Mouse (Mus musculus) MEL (cell line): ENCODE measurements around the gene Fyb. TPM values are rescaled to one million over a fixed set of nuclear protein-coding genes. Genes with fewer than 3 reads are reported as not detected.
"Not testable (repeated sequence)": the region's sequence is repeated elsewhere in the genome, so short reads cannot be mapped to it uniquely, and the experiment has no call there.

Experiments used
- DNase-seq: peaks from one replicate; pipeline ENCODE4 v3.0.0; 2011; ENCODE audit warnings: low read depth, low spot score
- H3K27ac ChIP-seq: 2 replicates; pipeline ENCODE4 v1.5.1; 2012; ENCODE audit warnings: low read depth, mild to moderate bottlenecking, control low read depth, low read length, moderate library complexity; ENCODE audit not compliant: control insufficient read depth
- H3K27me3 ChIP-seq, 2 experiments: fragments of 150-350 bp in 1 of 2; sonication (generic) in 1 of 2; 2 replicates each; pipeline ENCODE4 v1.6.1; 2012; ENCODE audit warnings: low read length in 2 of 2, mild to moderate bottlenecking in 2 of 2, improper control_type of control experiment in 1 of 2, moderate library complexity in 1 of 2; ENCODE audit not compliant: insufficient read depth in 2 of 2, control insufficient read depth in 1 of 2
- H3K36me3 ChIP-seq, 2 experiments: 2 replicates each; pipeline ENCODE4 v1.6.1; 2012 to 2014; ENCODE audit warnings: low read length in 2 of 2, improper control_type of control experiment in 1 of 2, inconsistent platforms in 1 of 2, mild to moderate bottlenecking in 1 of 2; ENCODE audit not compliant: insufficient read depth in 2 of 2, control insufficient read depth in 1 of 2
- H3K4me1 ChIP-seq, 2 experiments: fragments of 150-350 bp in 1 of 2; sonication (generic) in 1 of 2; 2 replicates each; pipeline ENCODE4 v1.6.1; 2012; ENCODE audit warnings: low read length in 2 of 2, improper control_type of control experiment in 1 of 2, mild to moderate bottlenecking in 1 of 2; ENCODE audit not compliant: insufficient read depth in 2 of 2, control insufficient read depth in 1 of 2
- H3K4me3 ChIP-seq, 2 experiments: fragments of 150-350 bp in 1 of 2; sonication (generic) in 1 of 2; 2 replicates each; pipeline ENCODE4 v1.5.1; 2012; ENCODE audit warnings: low read depth in 2 of 2, low read length in 2 of 2, mild to moderate bottlenecking in 2 of 2, moderate library complexity in 2 of 2, control low read depth in 1 of 2, improper control_type of control experiment in 1 of 2; ENCODE audit not compliant: control insufficient read depth in 1 of 2, insufficient read depth in 1 of 2
- H3K79me2 ChIP-seq: 2 replicates; pipeline ENCODE4 v1.6.1; 2012; ENCODE audit warnings: mild to moderate bottlenecking, low read length, moderate library complexity; ENCODE audit not compliant: control insufficient read depth, poor library complexity, insufficient read depth
- H3K9ac ChIP-seq: 2 replicates; pipeline ENCODE4 v1.6.1; 2012; ENCODE audit warnings: low read depth, mild to moderate bottlenecking, control low read depth, low read length, moderate library complexity; ENCODE audit not compliant: control insufficient read depth, poor library complexity, severe bottlenecking
- H3K9me3 ChIP-seq: fragments of 150-350 bp; sonication (generic); replicated peaks from 2 replicates; pipeline ENCODE4 v1.6.1; 2012; ENCODE audit warnings: mild to moderate bottlenecking, low read length, improper control_type of control experiment, moderate library complexity; ENCODE audit not compliant: insufficient read depth
- BHLHE40 ChIP-seq: IDR thresholded peaks from 2 replicates; pipeline ENCODE4 v1.6.1; 2012; ENCODE audit warnings: low read depth, mild to moderate bottlenecking, inconsistent platforms, low read length, improper control_type of control experiment, borderline replicate concordance
- EP300 ChIP-seq, 2 experiments: IDR thresholded peaks; 2 replicates each; pipeline ENCODE4 v1.6.1; 2011; ENCODE audit warnings: improper control_type of control experiment in 2 of 2, low read length in 2 of 2, low read depth in 1 of 2, mild to moderate bottlenecking in 1 of 2
- ETS1 ChIP-seq: IDR thresholded peaks from 2 replicates; pipeline ENCODE4 v1.6.1; 2012; ENCODE audit warnings: low read depth, mild to moderate bottlenecking, inconsistent platforms, low read length, improper control_type of control experiment, moderate library complexity
- GATA1 ChIP-seq: IDR thresholded peaks from 2 replicates; pipeline ENCODE4 v1.6.1; 2011; ENCODE audit warnings: low read depth, low read length, improper control_type of control experiment
- MAX ChIP-seq: IDR thresholded peaks from 2 replicates; pipeline ENCODE4 v1.6.1; 2011; ENCODE audit warnings: low read length, improper control_type of control experiment
- MAZ ChIP-seq: IDR thresholded peaks from 2 replicates; pipeline ENCODE4 v1.6.1; 2012; ENCODE audit warnings: low read depth, mild to moderate bottlenecking, inconsistent platforms, low read length, improper control_type of control experiment
- MXI1 ChIP-seq: IDR thresholded peaks from 2 replicates; pipeline ENCODE4 v1.6.1; 2011; ENCODE audit warnings: mild to moderate bottlenecking, low read depth, low read length, improper control_type of control experiment
- MYC ChIP-seq: IDR thresholded peaks from 2 replicates; pipeline ENCODE4 v1.6.1; 2011; ENCODE audit warnings: low read depth, mild to moderate bottlenecking, low read length, improper control_type of control experiment, moderate library complexity
- RCOR1 ChIP-seq: IDR thresholded peaks from 2 replicates; pipeline ENCODE4 v1.6.1; 2012; ENCODE audit warnings: low read depth, mild to moderate bottlenecking, inconsistent platforms, low read length, improper control_type of control experiment
- SIN3A ChIP-seq: IDR thresholded peaks from 2 replicates; pipeline ENCODE4 v1.6.1; 2012; ENCODE audit warnings: low read length, improper control_type of control experiment, inconsistent platforms
- TAL1 ChIP-seq: IDR thresholded peaks from 2 replicates; pipeline ENCODE4 v1.6.1; 2012; ENCODE audit warnings: mild to moderate bottlenecking, inconsistent platforms, low read length, moderate library complexity, mixed read lengths
- TBP ChIP-seq: IDR thresholded peaks from 2 replicates; pipeline ENCODE4 v1.8.0; 2011; ENCODE audit warnings: low read depth, low read length, improper control_type of control experiment
- TCF12 ChIP-seq: IDR thresholded peaks from 2 replicates; pipeline ENCODE4 v1.6.1; 2014; ENCODE audit warnings: low read depth, mild to moderate bottlenecking, inconsistent platforms, low read length, improper control_type of control experiment, moderate library complexity
- UBTF ChIP-seq: IDR thresholded peaks from 2 replicates; pipeline ENCODE4 v1.6.1; 2012; ENCODE audit warnings: low read depth, mild to moderate bottlenecking, inconsistent platforms, low read length, improper control_type of control experiment, moderate library complexity, borderline replicate concordance; ENCODE audit not compliant: insufficient read depth
- ZMIZ1 ChIP-seq: IDR thresholded peaks from 2 replicates; pipeline ENCODE4 v1.6.1; 2012; ENCODE audit warnings: low read depth, mild to moderate bottlenecking, inconsistent platforms, low read length, improper control_type of control experiment, moderate library complexity
- ZNF384 ChIP-seq: IDR thresholded peaks from 2 replicates; pipeline ENCODE4 v1.6.1; 2012; ENCODE audit warnings: low read depth, mild to moderate bottlenecking, inconsistent platforms, low read length, improper control_type of control experiment
- polyA plus RNA-seq, 2 experiments: library from polyadenylated mRNA; stranded (reverse) in 1 of 2; unstranded in 1 of 2; fragments of >175 nt in 1 of 2; fragments of >200 nt in 1 of 2; gene quantifications; 2 replicates each; pipeline versions ENCODE4 v1.2.1 to v1.2.4; 2012; ENCODE audit warnings: low replicate concordance in 2 of 2, low read depth in 1 of 2; ENCODE audit not compliant: insufficient read length in 2 of 2, insufficient read depth in 1 of 2, missing spikeins in 1 of 2
- total RNA-seq: library from RNA; depleted of rRNA; stranded (reverse); fragments of 300-350 nt; gene quantifications from 2 replicates; pipeline ENCODE4 v1.2.3, GENCODE M21; 2012

Gene Fyb
- total and polyA plus RNA-seq, 3 experiments: 175 to 208 TPM; not detected in 1

DNA sequence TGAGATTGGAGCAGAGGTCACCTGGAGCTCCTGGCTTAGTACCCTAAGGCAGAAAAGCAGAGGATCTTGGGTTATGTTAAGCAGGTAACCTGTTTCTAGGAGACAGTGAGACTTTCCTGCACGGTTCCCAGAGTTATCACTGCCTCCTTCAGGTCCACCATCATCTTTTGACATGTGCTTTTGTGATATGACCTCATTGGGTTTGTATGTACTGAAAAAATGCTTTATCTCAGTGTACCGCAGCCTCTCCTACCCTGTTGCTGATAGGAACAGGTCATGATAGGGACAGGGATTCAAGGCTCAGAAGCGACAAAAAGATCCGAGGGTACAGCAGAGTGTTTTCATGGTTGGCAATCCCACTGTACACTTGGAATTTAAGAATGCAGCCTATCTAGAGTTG lies 62.0 kb downstream of the Fyb start:
- Histone ChIP-seq H3K27ac (no peak overlapping the region), H3K4me1 (peaks cover 28 to 37% of the 10 kb centered on the region in 2 experiments), H3K27me3 (no peaks in the 10 kb centered on the region), H3K79me2 (peaks cover 3% of the 10 kb centered on the region; the same call in 1 of the 2 replicates), H3K9ac (no peak overlapping the region), H3K4me3 (no peak overlapping the region), H3K36me3 (peaks cover 0 to 44% of the 10 kb centered on the region in 2 experiments; a peak in 2 of 4 replicates), H3K9me3 (no peaks in the 10 kb centered on the region)
- TF ChIP-seq EP300 (IDR thresholded peaks at IDR 0.05; ENCODE audit: low read depth in 1 of 2, low read length in 2 of 2): peak; percentile 73 to 82
- peak; percentile 52; the same call in 1 of the 2 replicates for TF ChIP-seq MXI1
- peak; percentile 48 for TF ChIP-seq ZNF384
- TF ChIP-seq SIN3A: peak; percentile 55; the same call in 1 of the 2 replicates
- TF ChIP-seq ETS1: peak; percentile 87
- TF ChIP-seq TBP: no peak
- peak; percentile 78; the same call in 1 of the 2 replicates for TF ChIP-seq RCOR1
- no peak for TF ChIP-seq ZMIZ1
- peak; percentile 47; the same call in 1 of the 2 replicates for TF ChIP-seq BHLHE40
- peak; percentile 78 for TF ChIP-seq GATA1
- TF ChIP-seq MYC: peak; percentile 48; the same call in 1 of the 2 replicates
- no peak for TF ChIP-seq UBTF
- peak; percentile 75 for TF ChIP-seq TCF12
- TF ChIP-seq MAX: peak; percentile 43; the same call in 1 of the 2 replicates
- no peak for TF ChIP-seq TAL1
- TF ChIP-seq MAZ: no peak
- peak; percentile 42 for DNase-seq

DNA sequence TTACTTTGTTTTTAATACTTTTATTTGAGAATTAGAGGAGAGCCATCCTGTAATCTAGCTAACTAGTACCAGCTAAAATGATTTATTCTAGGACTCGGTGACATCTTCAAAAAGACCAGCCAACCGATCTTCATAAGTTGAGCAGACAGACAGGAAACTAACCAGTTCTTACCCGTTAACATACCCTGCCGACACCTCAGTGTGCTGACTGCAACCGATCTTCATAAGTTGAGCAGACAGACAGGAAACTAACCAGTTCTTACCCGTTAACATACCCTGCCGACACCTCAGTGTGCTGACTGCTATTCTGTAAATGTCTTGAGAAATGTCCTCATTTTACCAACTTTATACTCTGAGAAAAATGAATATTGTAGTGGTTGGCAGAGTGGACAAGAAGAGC lies 63.7 kb downstream of the Fyb start:
- H3K4me3 ChIP-seq, H3K9ac ChIP-seq, H3K79me2 ChIP-seq, H3K27me3 ChIP-seq, DNase-seq, H3K9me3 ChIP-seq, H3K27ac ChIP-seq: not testable (repeated sequence)
- peaks cover 0 to 52% of the 10 kb centered on the region in 2 experiments; a peak in 2 of 4 replicates for H3K36me3 ChIP-seq
- peaks cover 31 to 44% of the 10 kb centered on the region in 2 experiments for H3K4me1 ChIP-seq
